Mouse (Mus musculus) kidney, adult 2 months (tissue): Measurements from ENCODE around the gene Bpgm. TPM values are rescaled to one million over a fixed set of nuclear protein-coding genes. Genes with fewer than 3 reads are reported as not detected.

Experiments used
- DNase-seq: peaks from one replicate; pipeline ENCODE4 v3.0.0; 2021
- H3K27ac ChIP-seq: fragments of 200-500 bp; 2 replicates; pipeline ENCODE4 v1.5.1; 2012; ENCODE audit warnings: low read depth, low read length, control low read depth, inconsistent platforms; ENCODE audit not compliant: insufficient read depth
- H3K27me3 ChIP-seq: fragments of 200-500 bp; replicated peaks from 2 replicates; pipeline ENCODE4 v1.6.1; 2012; ENCODE audit warnings: mild to moderate bottlenecking, moderate library complexity, low read length, inconsistent platforms; ENCODE audit not compliant: control insufficient read depth, insufficient read depth
- H3K36me3 ChIP-seq: fragments of 200-500 bp; 2 replicates; pipeline ENCODE4 v1.6.1; 2012; ENCODE audit warnings: mild to moderate bottlenecking, moderate library complexity, low read length, inconsistent platforms; ENCODE audit not compliant: control insufficient read depth, insufficient read depth
- H3K4me1 ChIP-seq: fragments of 200-500 bp; 2 replicates; pipeline ENCODE4 v1.6.1; 2011; ENCODE audit warnings: low read length; ENCODE audit not compliant: control insufficient read depth, insufficient read depth
- H3K4me3 ChIP-seq: fragments of 200-500 bp; 2 replicates; pipeline ENCODE4 v1.5.1; 2011; ENCODE audit warnings: mild to moderate bottlenecking, low read depth, low read length, control low read depth; ENCODE audit not compliant: insufficient read depth
- CTCF ChIP-seq: fragments of 200-500 bp; conservative IDR thresholded peaks from 2 replicates; pipeline ENCODE4 v1.5.1; 2011; ENCODE audit warnings: low read depth, mild to moderate bottlenecking, control low read depth, low read length, moderate library complexity, mixed read lengths; ENCODE audit not compliant: insufficient read depth, insufficient read length
- POLR2A ChIP-seq: fragments of 200-500 bp; IDR thresholded peaks from one replicate; pipeline ENCODE4 v1.6.1; 2011; ENCODE audit warnings: low read depth, low read length, control low read depth
- WGBS: fragments of 180-500 bp; shearing (Covaris S2); methylation state at CpG from one replicate; pipeline ENCODE4 v1.1.7; 2018; 5-methylcytosine and 5-hydroxymethylcytosine counted together
- polyA plus RNA-seq: library from polyadenylated mRNA; depleted of rRNA; stranded (reverse); fragments of >200 nt; gene quantifications from 2 replicates; pipeline ENCODE4 v1.2.3, GENCODE M21; 2012; rRNA removed

The Bpgm gene
- 24.4 and 32.4 TPM in 2 replicates for polyA plus RNA-seq

- peak; percentile 100 for DNase-seq
These were observed at the start of gene Bpgm for GRCm38 (mm10) chr6:34475974-34476794. TSS of gene Bpgm (plus strand) at chr6:34476207.

GRCm38 (mm10) chr6:34439006-34439405, 37.0 kb upstream of the Bpgm start:
- H3K36me3 ChIP-seq: no peaks in the 10 kb centered on the region
- no peak for DNase-seq
- 66% methylated on average over 2 of the region's 2 CpGs for WGBS
- no peaks in the 10 kb centered on the region for H3K27me3 ChIP-seq
- no peak for TF ChIP-seq POLR2A
- TF ChIP-seq CTCF: no peak
- no peak overlapping the region for H3K27ac ChIP-seq
- H3K4me3 ChIP-seq: no peak overlapping the region
- H3K4me1 ChIP-seq: no peaks in the 10 kb centered on the region

More at GRCm38 (mm10) chr6:34475974-34476794, at the start of gene Bpgm:
- H3K4me3 ChIP-seq: peak within 1 kb of the TSS; percentile 71
- H3K27me3 ChIP-seq: no peaks in the 10 kb centered on the region
- peak within 1 kb of the TSS; percentile 73 for H3K27ac ChIP-seq
- under 1% methylated on average over 35 of the region's 35 CpGs for WGBS
- peaks cover 26% of the 10 kb centered on the region; the same call in 1 of the 2 replicates for H3K4me1 ChIP-seq
- TF ChIP-seq CTCF (no peak), POLR2A (peak; percentile 83)
- no peaks in the 10 kb centered on the region for H3K36me3 ChIP-seq

DNA sequence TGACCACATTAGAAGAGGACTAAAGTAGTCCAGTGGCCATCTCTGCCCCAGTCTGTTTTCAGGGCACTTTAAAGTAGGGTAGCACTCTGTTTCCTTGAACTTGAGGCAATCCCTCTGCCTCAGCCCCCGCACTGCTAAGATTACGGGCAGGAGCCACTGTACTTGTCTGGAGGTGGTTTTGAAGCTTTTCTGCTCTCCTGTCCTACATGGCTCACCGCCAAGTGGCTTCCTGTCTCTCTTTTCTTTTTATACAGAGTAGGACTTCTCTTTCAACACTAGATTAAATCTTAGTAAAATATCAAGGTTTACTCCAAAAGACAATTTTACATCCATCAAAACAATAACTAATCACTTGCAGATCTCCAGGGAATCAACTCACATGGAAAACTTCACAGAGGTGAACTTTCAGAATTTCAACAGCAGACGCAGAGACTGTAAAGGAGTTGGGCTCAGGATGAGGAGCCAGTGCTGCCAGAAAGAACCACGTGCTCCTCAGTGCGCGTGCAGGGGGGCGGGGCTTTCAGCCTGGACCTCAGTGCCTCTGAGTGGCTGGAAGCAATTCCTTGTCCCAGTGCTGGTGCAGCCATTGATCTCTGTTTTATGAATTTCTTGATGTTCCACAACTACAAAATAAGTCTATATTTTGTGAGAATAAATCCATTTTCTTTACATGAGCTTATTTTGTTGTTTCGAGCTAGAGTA, 34.3 kb upstream of the Bpgm start:
- H3K27me3 ChIP-seq: no peaks in the 10 kb centered on the region
- no peak overlapping the region for H3K4me3 ChIP-seq
- H3K36me3 ChIP-seq: no peaks in the 10 kb centered on the region
- TF ChIP-seq POLR2A (no peak), CTCF (no peak)
- no peak overlapping the region for H3K27ac ChIP-seq
- no peaks in the 10 kb centered on the region for H3K4me1 ChIP-seq
- WGBS: 64% methylated on average over 9 of the region's 9 CpGs
- peak; percentile 5 for DNase-seq

- no peaks in the 10 kb centered on the region for H3K27me3 ChIP-seq
- H3K36me3 ChIP-seq: no peaks in the 10 kb centered on the region
- WGBS: 71% methylated on average over 2 of the region's 2 CpGs
- H3K27ac ChIP-seq: no peak overlapping the region
- no peak overlapping the region for H3K4me3 ChIP-seq
- H3K4me1 ChIP-seq: no peaks in the 10 kb centered on the region
- DNase-seq: peak; percentile 37
- TF ChIP-seq CTCF (no peak), POLR2A (no peak)
These were observed 32.2 kb upstream of the Bpgm start for GRCm38 (mm10) chr6:34443791-34444190.

GRCm38 (mm10) chr6:34447961-34448360, 28.0 kb upstream of the Bpgm start:
- H3K4me1 ChIP-seq: no peaks in the 10 kb centered on the region
- DNase-seq: peak; percentile 76
- H3K4me3 ChIP-seq: no peak overlapping the region
- no peaks in the 10 kb centered on the region for H3K27me3 ChIP-seq
- no peak overlapping the region for H3K27ac ChIP-seq
- H3K36me3 ChIP-seq: no peaks in the 10 kb centered on the region
- WGBS: 9% methylated on average over 2 of the region's 2 CpGs
- TF ChIP-seq POLR2A (no peak), CTCF (peak; percentile 80)

- no peaks in the 10 kb centered on the region for H3K36me3 ChIP-seq
- DNase-seq: no peak
- no peaks in the 10 kb centered on the region for H3K4me1 ChIP-seq
- no peak for TF ChIP-seq POLR2A
- no peak for TF ChIP-seq CTCF
- H3K27me3 ChIP-seq: no peaks in the 10 kb centered on the region
- no peak overlapping the region for H3K27ac ChIP-seq
- H3K4me3 ChIP-seq: no peak overlapping the region
- 37% methylated on average over 1 of the region's 1 CpGs for WGBS
These were observed 27.3 kb upstream of the Bpgm start for GRCm38 (mm10) chr6:34448696-34449095.

DNA sequence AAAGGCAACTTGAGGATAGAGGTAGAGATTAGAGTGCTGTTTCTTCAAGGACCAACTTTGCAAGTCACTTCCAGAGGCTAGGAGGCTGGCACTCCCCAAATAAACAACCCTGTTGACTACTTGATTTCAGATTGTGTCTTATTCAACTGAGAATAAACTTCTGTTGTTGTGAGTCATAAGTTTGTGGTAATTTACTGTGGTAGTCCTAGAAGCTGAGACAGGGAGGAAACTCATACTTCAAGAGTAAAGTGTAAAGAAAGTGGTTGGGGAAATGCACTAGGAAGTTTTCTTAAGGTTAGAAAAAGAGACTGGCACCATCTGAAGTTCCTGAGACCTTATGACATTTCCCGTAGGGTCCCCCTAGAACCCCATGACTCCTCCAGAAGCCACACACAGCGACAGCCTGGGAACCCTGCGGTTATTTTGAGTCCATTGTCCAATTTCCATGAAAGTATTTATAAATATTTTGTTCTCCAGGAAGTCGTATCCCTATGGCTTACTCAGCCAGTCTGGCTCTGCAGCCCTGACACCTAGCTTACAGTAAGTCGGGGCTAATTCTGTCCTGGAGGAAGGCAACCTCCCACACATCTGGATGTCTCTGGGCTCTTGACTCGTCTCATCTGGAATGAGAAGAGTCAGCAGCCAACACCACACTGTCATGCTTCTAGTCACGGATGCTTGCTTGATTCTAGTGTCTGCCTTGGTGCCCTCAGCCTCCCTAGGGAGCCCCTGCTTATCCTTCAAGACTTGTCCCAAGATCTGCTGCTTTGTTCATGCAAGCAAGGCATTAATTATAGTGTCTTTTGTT, 22.8 kb upstream of the Bpgm start:
- TF ChIP-seq CTCF: no peak
- TF ChIP-seq POLR2A: no peak
- Histone ChIP-seq H3K36me3 (no peaks in the 10 kb centered on the region), H3K4me3 (no peak overlapping the region), H3K27ac (no peak overlapping the region), H3K27me3 (no peaks in the 10 kb centered on the region), H3K4me1 (no peaks in the 10 kb centered on the region)
- DNase-seq: no peak
- 29% methylated on average over 7 of the region's 7 CpGs for WGBS
